Mouse (Mus musculus) retina, adult 2 months (tissue): ENCODE measurements around the gene Fopnl.

Experiments
- DNase-seq: peaks from one replicate; pipeline ENCODE4 v3.0.0-alpha.2; 2012; ENCODE audit warnings: low read depth, low spot score

Gene Fopnl

DNA sequence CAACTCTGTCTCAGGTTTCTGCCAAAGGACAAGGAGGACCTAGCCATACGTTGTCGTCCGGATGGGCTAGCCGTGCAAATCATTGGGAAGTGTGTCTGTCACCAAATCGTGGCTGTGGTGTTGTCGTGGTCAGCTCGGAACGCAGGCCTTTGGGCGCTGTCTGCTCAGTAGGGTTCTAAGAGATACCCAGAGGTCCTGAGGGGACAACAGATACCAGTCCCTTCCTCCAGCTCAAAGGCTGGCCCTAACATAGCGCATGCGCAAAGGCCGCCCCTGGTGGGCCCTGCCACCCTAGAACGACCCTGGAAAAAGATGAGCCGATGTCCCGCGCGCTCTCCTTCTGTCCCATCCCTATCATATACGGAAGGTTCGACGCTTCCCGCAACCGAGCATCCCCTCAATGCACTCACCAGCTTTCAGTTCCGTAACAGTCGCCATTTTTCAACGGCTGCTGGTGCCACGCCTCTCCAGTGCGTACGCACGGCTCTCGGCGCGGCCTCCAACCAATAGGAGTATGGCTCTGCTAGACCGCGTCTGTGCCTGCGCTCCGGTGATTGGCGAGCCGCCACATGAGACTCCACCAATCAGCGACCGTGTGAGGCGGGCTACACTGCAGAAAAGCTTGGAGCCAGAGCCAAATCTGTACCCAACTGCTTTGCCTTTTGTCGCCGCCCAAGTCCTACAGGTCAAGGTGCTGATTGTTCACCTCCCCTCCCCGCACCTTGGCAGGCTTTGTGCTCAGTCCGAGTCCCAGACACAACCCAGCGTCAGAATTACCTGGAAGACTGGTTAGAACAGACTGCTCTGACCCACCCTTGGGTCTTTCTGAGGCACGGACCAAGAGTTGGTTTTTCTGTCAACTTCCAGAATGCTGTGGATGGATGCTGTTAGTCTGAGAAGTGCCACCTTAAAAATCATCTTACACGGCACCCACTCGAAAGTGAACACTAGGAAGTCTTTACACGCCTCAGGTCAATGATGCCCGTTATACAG is at the start of gene Fopnl:
TSS of gene Fopnl (minus strand) at position 522 of the 993 bp plus-strand sequence.
- peak; percentile 89 for DNase-seq

DNA sequence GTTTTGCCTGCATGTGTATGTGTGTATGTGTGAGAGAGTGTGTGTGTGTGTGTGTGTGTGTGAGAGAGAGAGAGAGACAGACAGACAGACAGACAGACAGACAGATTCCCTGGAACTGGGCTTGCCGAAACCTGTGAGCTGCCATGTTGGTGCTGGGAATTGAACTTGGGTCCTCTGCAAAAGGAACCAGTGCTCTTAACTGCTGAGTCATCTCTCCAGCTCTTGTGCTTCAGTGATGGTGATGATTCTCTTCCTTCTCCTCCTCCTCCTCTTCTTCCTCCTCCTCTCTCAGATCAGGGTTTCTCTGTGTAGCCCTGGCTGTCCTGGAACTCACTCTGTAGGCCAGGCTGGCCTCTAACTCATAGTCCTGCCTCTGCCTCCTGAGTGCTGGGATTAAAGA is 48.8 kb upstream of the Fopnl start:
- DNase-seq = no peak

GRCm38 (mm10) chr16:14365457-14365856 is 48.3 kb upstream of the Fopnl start:
- no peak for DNase-seq

- no peak for DNase-seq
Measured at GRCm38 (mm10) chr16:14364066-14364465, 46.9 kb upstream of the Fopnl start.

- DNase-seq = no peak
Measured at GRCm38 (mm10) chr16:14363496-14363895, 46.3 kb upstream of the Fopnl start.

DNA sequence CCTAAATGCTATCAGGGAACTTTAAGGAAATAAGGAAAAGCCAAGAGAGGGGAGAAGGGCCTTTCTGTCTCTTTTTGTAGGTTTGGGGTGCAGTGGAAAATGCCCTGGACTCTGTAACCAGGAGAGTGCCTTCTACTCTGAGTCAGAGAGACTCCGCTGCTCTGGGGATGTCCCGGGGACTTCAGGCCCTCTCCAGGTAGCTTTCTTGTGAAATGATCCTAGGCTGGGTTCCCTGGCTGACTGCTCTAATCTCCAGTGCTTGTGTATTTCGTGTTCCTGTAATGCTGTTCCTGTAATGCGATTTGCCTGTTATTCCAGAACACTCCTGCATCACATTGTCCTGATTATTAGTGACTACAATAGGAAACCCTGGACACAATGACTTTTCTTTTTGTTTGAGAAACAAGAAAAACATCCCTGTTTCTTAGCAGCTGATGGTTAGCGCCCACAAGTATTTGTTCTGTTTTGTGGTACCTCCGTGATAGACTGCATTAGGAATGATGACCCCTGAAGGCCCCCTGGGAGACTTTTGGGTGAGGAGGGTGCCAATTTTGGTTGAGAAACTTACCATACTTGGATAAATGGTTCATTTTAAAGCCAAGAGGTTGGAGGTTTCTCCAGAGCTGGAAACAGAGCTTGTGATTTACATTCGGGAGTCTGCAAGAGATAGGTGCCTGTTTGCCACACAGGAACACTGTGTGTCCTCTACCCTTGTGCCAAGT is 45.1 kb upstream of the Fopnl start:
- peak; percentile 37 for DNase-seq

GRCm38 (mm10) chr16:14361362-14362098 is 44.3 kb upstream of the Fopnl start, which contains the start of gene Abcc1:
Gene Abcc1, plus strand, starts transcription at chr16:14361558.
- DNase-seq = peak; percentile 61

- peak; percentile 11 for DNase-seq
Measured at GRCm38 (mm10) chr16:14360931-14361330, 43.7 kb upstream of the Fopnl start.

DNA sequence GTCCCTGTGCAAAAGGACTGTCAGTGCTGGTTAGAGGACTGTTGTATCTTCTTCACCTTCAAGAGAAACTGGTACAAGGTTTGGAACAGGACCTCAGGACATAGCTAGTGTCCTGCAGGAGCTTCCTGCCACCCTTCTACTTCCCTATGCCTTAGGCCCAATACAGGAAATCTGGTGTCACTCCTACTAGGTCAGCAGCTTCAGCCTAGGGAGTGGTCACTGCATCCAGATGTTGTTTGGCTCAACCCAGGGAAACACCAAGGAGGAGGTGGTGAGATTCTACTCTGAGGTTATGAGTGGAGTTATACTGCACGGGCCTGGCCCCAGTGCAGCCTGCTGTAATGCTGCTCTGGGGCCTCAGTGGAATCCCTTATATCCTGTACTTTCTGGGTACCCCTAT is 41.3 kb upstream of the Fopnl start:
- DNase-seq = no peak

DNA sequence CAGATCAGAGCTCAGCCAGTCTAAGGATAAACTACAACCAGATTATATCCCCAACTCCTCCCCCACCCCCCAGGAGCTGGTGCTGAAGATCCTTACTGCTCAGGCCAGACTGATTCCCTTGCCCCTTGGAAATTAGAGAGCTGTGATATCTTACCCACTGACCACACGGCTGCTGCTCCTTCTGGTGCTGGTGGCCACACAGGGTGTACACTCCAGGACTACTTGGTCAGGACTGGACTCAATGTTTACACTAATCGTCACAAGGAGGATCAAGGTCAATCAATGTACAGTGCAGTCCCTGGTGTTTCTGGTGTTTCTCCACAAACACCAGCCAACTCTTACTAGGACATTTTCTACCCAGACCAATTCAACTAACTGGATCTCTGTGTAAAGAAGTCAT is 40.7 kb upstream of the Fopnl start:
- DNase-seq = no peak

GRCm38 (mm10) chr16:14352663-14353062 is 35.5 kb upstream of the Fopnl start:
- DNase-seq = no peak

DNA sequence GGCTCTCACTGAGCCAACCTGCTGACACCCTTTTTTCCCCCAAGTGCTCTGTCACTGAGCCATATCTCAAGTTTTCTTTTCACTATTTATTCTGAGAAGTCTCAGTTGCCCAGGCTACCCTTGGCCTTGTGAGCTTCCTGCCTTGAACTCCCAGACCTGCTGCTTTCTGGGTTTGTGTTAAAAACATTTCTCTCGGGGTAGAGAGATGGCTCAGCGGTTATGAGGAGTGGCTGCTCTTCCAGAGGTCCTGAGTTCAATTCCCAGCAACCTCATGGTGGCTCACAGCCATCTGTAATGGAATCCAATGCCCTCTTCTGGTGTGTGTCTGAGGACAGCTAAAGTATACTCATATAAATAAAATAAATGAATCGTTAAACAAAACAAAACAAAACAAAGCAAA is 35.0 kb upstream of the Fopnl start:
- no peak for DNase-seq

DNA sequence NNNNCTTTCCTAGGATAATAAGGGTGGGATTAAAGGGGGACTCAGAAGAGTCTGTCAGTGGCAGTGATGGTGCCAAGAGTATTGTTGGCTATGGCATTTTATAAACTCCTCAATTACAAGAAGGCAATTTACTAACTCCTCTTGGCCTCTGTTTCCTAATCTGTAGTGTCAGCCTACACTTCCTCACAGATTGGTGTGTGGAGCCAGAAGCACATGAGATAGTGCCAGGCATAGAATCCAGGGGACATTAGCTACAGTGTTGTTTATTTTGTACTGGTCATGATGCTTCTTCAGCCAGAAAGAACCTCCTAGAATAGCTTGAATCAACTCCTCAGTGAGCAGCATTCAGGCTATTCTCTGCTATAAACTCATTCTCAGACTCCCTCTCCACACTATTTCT is 34.4 kb upstream of the Fopnl start:
- no peak for DNase-seq

DNA sequence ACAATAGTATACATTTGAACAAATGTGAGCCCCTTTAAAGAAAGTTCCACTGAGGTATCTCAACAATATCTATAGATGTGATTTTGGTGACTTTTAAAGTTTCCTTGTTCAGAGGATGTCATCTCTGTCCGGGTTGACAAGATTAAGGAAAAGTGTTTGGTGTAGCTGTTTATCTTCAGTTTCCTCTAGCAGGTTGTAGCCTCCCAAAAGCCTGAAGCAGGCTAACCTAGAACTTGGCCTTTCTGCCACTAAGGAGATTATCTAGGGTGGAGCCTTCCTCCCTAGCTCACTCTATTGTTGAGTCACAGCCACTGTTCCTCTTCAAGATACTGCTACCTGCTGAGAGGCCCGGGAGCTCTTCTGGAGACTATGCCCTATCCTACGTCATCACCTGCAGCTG is 27.8 kb upstream of the Fopnl start:
- no peak for DNase-seq

DNA sequence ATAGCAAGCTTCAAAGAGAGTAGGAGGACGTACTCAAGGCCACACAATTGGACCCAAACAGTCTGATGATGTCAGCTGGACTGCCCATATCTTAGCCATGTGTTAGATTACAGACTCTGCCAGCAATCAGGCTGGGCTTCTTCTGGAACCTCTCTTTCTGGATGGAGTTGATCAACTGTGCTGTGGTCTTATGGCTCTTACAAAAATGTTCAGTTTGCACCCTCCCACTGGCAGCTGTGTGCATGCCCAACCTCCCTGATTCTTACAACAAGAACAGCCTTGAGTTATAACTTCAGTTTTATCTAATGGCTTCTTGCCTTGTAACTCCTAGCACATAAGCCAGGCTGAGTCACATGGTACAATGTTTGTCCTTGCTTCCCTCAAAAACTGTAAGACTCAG is 11.0 kb upstream of the Fopnl start:
- no peak for DNase-seq

GRCm38 (mm10) chr16:14320494-14320893 is 3.3 kb upstream of the Fopnl start:
- no peak for DNase-seq

DNA sequence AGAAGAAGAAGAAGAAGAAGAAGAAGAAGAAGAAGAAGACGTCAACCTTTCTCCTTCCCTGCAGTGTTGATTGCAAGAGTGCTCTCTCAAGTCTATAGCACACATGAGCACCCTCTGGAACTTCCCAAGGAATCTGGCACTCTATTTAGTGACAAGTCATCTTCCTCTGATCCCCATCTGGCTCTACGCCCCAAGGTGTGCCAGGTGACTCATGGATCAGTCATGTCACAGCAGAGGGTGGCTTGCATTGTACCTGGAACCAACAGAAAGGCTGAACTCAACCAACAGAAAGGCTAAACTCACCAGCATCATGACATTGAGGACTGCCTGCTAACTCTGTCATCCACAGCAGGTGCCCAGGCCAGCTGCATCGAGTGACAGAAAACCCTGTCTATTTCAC is 2.5 kb upstream of the Fopnl start:
- no peak for DNase-seq

DNA sequence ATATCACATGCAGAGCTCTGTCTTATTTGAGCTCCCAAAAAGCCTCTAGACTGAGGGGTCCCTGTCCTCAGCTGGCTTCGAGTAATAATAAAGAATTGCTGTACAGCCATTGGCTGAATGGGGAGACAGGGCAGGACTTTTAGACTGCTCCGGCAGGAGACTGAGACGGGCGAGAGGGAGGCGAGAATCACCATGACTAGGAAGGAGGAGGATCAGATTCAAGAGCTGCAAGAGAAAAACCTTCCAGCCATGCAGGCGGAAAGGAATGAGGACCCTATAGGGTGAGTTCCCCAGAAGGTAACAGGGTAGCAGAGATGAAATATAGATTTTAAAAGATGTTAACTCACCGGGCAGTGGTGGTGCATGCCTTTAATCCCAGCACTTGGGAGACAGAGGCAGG is 4.3 kb downstream of the Fopnl start:
- DNase-seq = no peak

- DNase-seq = no peak
Measured at GRCm38 (mm10) chr16:14311371-14311770, 5.8 kb downstream of the Fopnl start.

DNA sequence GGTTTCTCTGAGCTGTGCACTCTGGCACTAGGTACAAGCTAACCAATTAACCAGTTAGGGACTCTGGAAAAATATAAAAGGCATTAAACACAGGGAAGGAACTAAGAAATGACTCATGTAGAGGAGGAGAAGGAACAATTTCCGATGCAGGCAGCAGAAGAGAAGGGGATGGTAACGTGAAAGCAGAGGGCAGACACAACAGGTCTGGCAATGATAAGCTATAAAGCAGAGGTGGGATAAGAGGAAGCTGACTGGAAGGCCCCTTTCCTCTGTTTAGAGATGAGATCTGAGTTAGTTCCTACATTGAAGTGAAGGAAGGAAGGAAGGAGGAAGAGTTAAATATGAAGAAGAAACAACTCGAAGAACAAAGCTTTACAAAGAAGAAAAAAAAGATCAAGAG is 7.4 kb downstream of the Fopnl start:
- DNase-seq = no peak

- no peak for DNase-seq
Measured at GRCm38 (mm10) chr16:14308245-14309073, 8.7 kb downstream of the Fopnl start.
